ENCODE assay signal across 8 mouse cellular contexts in genomic region chr9:41580611-41581041, GRCm38 (mm10).
DNase-seq lines count a peak whose midpoint lies in the region; ATAC-seq lines count a peak whose summit lies in the region.

No protein-coding gene starts in this region.

- under 1% methylated on average over 13 of the region's 13 CpGs for WGBS in kidney, embryonic 14.5 days
- 0% methylated on average over 13 of the region's 13 CpGs for WGBS in embryonic facial prominence, embryonic 13.5 days
- 2% methylated on average over 13 of the region's 13 CpGs for WGBS in liver, embryonic 15.5 days (ENCODE audit: insufficient replicate concordance)

- peak overlapping the region; percentile 92 for H3K27ac ChIP-seq in kidney, embryonic 14.5 days (ENCODE audit: low read depth, low read length)
- peak overlapping the region; percentile 100 for H3K27ac ChIP-seq in embryonic facial prominence, embryonic 13.5 days
- H3K27ac ChIP-seq in liver, embryonic 15.5 days (replicated peaks): no peak overlapping the region

- no peaks in the 10 kb centered on the region for H3K9me3 ChIP-seq in kidney, embryonic 14.5 days (ENCODE audit: control insufficient read depth, low read length)
- no peaks in the 10 kb centered on the region for H3K9me3 ChIP-seq in embryonic facial prominence, embryonic 13.5 days
- H3K9me3 ChIP-seq in liver, embryonic 15.5 days (replicated peaks): no peaks in the 10 kb centered on the region

- peak overlapping the region; percentile 68 for H3K4me3 ChIP-seq in kidney, embryonic 14.5 days (ENCODE audit: low read length)
- H3K4me3 ChIP-seq in embryonic facial prominence, embryonic 13.5 days: peak overlapping the region; percentile 72
- peak overlapping the region; percentile 14; the same call in 1 of the 2 replicates for H3K4me3 ChIP-seq in liver, embryonic 15.5 days (replicated peaks)

- H3K4me2 ChIP-seq in kidney, embryonic 14.5 days (replicated peaks; ENCODE audit: low read depth, low read length): peak overlapping the region; percentile 66
- H3K4me2 ChIP-seq in embryonic facial prominence, embryonic 13.5 days: peak overlapping the region; percentile 75
- peak overlapping the region; percentile 36 for H3K4me2 ChIP-seq in liver, embryonic 15.5 days

- H3K9ac ChIP-seq in kidney, embryonic 14.5 days (ENCODE audit: low read depth, low read length): peak overlapping the region; percentile 73
- H3K9ac ChIP-seq in embryonic facial prominence, embryonic 13.5 days: peak overlapping the region; percentile 96
- H3K9ac ChIP-seq in liver, embryonic 15.5 days: no peak overlapping the region

- peaks cover under 1% of the 10 kb centered on the region; the same call in 1 of the 2 replicates for H3K4me1 ChIP-seq in kidney, embryonic 14.5 days (ENCODE audit: control insufficient read depth, insufficient read depth, low read length)
- H3K4me1 ChIP-seq in embryonic facial prominence, embryonic 13.5 days: peaks cover 29% of the 10 kb centered on the region
- no peaks in the 10 kb centered on the region; the same call in 1 of the 2 replicates for H3K4me1 ChIP-seq in liver, embryonic 15.5 days (replicated peaks)

- no peaks in the 10 kb centered on the region for H3K36me3 ChIP-seq in kidney, embryonic 14.5 days (ENCODE audit: control insufficient read depth, insufficient read depth, low read length)
- no peaks in the 10 kb centered on the region for H3K36me3 ChIP-seq in embryonic facial prominence, embryonic 13.5 days
- H3K36me3 ChIP-seq in liver, embryonic 15.5 days (replicated peaks): no peaks in the 10 kb centered on the region

- no peak for DNase-seq in kidney, adult 8-10 months
- peak; percentile 58 to 65 for DNase-seq in heart, adult 9 months (ENCODE audit: low spot score in 2 of 2)
- peak; percentile 16 to 41 for DNase-seq in kidney, postnatal 25 days
- peak; percentile 55 for DNase-seq in ovary, adult 18-20 months (ENCODE audit: low spot score)
- no peak for DNase-seq in thymus, postnatal 36 days

- H3K27me3 ChIP-seq in kidney, embryonic 14.5 days (ENCODE audit: control insufficient read depth, insufficient read depth, low read length): no peaks in the 10 kb centered on the region
- no peaks in the 10 kb centered on the region for H3K27me3 ChIP-seq in embryonic facial prominence, embryonic 13.5 days
- peaks cover 33% of the 10 kb centered on the region for H3K27me3 ChIP-seq in liver, embryonic 15.5 days

- ATAC-seq in kidney, embryonic 14.5 days (ENCODE audit: low FRiP score, low TSS enrichment): peak; percentile 43
- peak; percentile 56; the same call in 1 of the 2 replicates for ATAC-seq in embryonic facial prominence, embryonic 13.5 days (ENCODE audit: insufficient number of reproducible peaks, insufficient read depth, low FRiP score, low TSS enrichment, low read depth)
- no peak for ATAC-seq in liver, embryonic 15.5 days (ENCODE audit: insufficient read depth)

Comparison
In these comparisons a context has a peak if more than half of its experiments do, and no peak if none do; other contexts are left out.
1. DNase-seq: peak in heart, adult 9 months (2 of 2), kidney, postnatal 25 days (2 of 2) and ovary, adult 18-20 months (single experiment); none in kidney, adult 8-10 months (0 of 2) and thymus, postnatal 36 days (0 of 2).
2. H3K4me3 ChIP-seq: peak in every context shown above with its lines; median percentile 72 in embryonic facial prominence, embryonic 13.5 days; 68 in kidney, embryonic 14.5 days; 14 in liver, embryonic 15.5 days.
3. Peak in every context shown above with its lines, with median percentiles within 50 percentile points of each other: H3K4me2 ChIP-seq.